Mouse (Mus musculus) C2C12 (cell line): ENCODE results near the gene Lin28a. TPM values are rescaled to one million over a fixed set of nuclear protein-coding genes. Genes with fewer than 3 reads are reported as not detected.

Experiments
- H3K27me3 ChIP-seq: one replicate; pipeline ENCODE4 v1.6.1; 2011; ENCODE audit not compliant: control insufficient read depth, insufficient read depth, insufficient read length
- H3K36me3 ChIP-seq: one replicate; pipeline ENCODE4 v1.6.1; 2011; ENCODE audit not compliant: control insufficient read depth, insufficient read depth
- H3K4me3 ChIP-seq: one replicate; pipeline ENCODE4 v1.5.1; 2011; ENCODE audit warnings: mild to moderate bottlenecking, control low read depth; ENCODE audit not compliant: poor library complexity, insufficient read depth, severe bottlenecking
- H3K79me2 ChIP-seq: one replicate; pipeline ENCODE4 v1.6.1; 2011; ENCODE audit not compliant: control insufficient read depth, insufficient read depth
- H3K79me3 ChIP-seq: one replicate; pipeline ENCODE4 v1.6.1; 2011; ENCODE audit warnings: low read depth, control low read depth
- H3ac ChIP-seq: one replicate; pipeline ENCODE3; 2011; ENCODE audit warnings: low read depth; ENCODE audit not compliant: control insufficient read depth, insufficient read length
- CEBPB ChIP-seq: IDR thresholded peaks from one replicate; pipeline ENCODE4 v1.6.1; 2011; ENCODE audit warnings: low read depth, mild to moderate bottlenecking, control low read depth, moderate library complexity
- CTCF ChIP-seq: IDR thresholded peaks from one replicate; pipeline ENCODE4 v1.5.1; 2011; ENCODE audit not compliant: control insufficient read depth, insufficient read depth, insufficient read length
- FOSL1 ChIP-seq: IDR thresholded peaks from one replicate; pipeline ENCODE4 v1.8.0; 2011; ENCODE audit warnings: mild to moderate bottlenecking, low read length; ENCODE audit not compliant: poor library complexity, insufficient read depth, severe bottlenecking
- MAX ChIP-seq: IDR thresholded peaks from one replicate; pipeline ENCODE4 v1.6.1; 2011; ENCODE audit warnings: mild to moderate bottlenecking, control low read depth
- MYOD1 ChIP-seq: IDR thresholded peaks from one replicate; pipeline ENCODE4 v1.6.1; 2011; ENCODE audit warnings: low read depth; ENCODE audit not compliant: control insufficient read depth, insufficient read length
- MYOG ChIP-seq: IDR thresholded peaks from one replicate; pipeline ENCODE4 v1.6.1; 2011; ENCODE audit not compliant: control insufficient read depth, insufficient read length; ENCODE audit errors: extremely low read depth
- USF1 ChIP-seq: IDR thresholded peaks from one replicate; pipeline ENCODE4 v1.6.1; 2011; ENCODE audit warnings: low read depth, mild to moderate bottlenecking, control low read depth, moderate library complexity
- polyA plus RNA-seq: library from polyadenylated mRNA; unstranded; fragments of >200 nt; fragmentation: generic; extraction: Trizol; gene quantifications from one replicate; pipeline ENCODE4 v1.2.1, GENCODE M21; 2012; ENCODE audit warnings: missing spikeins

The Lin28a gene
- polyA plus RNA-seq, 1 experiment = not detected

DNA sequence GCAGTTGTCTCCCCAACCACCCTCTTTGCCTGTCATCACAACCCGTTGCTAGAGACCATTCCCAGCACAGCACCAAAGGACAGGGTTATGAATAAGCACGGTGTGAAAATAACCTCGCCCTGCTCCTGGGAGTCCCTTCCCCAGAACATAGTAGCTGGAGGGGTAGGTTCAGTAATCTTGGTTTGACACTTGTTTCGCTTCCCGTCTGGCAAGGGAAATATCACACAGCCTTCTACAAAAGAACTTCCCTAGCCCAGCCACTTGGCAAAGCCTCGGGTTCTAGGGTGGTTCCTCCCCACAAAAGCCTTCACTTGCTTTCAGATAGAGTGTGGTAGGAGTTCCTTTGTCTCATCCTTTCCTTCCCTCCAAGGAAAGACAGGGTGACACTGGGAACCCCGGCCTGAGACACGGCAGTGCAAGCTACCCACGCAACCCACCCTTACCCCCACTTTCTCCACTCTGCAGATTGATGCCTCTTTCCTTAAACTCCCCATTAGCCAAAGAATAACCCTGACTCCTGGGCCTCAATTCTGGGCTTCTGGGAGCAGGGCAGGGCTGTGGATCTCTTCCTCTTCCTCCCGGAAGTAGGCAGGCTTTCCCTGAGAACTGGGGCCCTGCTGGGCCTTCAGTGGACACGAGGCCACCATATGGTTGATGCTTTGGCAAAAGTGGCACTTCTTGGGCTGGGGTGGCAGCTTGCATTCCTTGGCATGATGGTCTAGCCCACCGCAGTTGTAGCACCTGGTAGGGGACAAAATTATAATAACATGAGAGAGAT is 12.9 kb downstream of the Lin28a start:
- H3K79me3 ChIP-seq = no peaks in the 10 kb centered on the region
- no peaks in the 10 kb centered on the region for H3K36me3 ChIP-seq
- peaks cover 27% of the 10 kb centered on the region for H3K27me3 ChIP-seq
- TF ChIP-seq CEBPB = no peak
- no peak for TF ChIP-seq CTCF
- no peak for TF ChIP-seq MYOD1
- TF ChIP-seq MAX = no peak
- TF ChIP-seq USF1 = no peak
- no peak for TF ChIP-seq MYOG
- no peak for TF ChIP-seq FOSL1
- H3K79me2 ChIP-seq = no peaks in the 10 kb centered on the region
- H3ac ChIP-seq = no peak overlapping the region
- no peak overlapping the region for H3K4me3 ChIP-seq

DNA sequence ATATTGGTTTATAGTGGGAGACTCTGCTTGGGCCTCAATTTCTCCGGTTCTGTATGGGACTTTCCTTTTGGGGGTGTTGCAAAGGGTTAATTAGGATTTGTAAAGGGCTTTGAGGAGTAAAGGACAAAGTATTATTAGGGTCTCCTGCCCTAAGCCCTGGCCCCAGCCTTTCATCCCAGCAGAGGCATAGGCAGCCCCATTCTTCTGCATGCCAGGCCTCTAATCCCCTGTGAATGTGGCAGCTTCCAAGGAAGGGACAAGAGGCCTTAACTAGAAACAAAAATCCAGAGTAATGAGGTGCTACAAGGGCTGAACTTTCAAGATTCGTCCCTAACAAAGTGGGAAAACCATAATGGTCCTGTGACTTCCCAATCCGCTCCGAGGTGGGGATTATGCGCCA is 15.7 kb downstream of the Lin28a start:
- peaks cover 17% of the 10 kb centered on the region for H3K27me3 ChIP-seq
- no peak for TF ChIP-seq MYOG
- TF ChIP-seq CTCF = no peak
- no peak for TF ChIP-seq CEBPB
- TF ChIP-seq MAX = no peak
- TF ChIP-seq FOSL1 = no peak
- TF ChIP-seq USF1 = no peak
- no peak for TF ChIP-seq MYOD1
- H3K79me3 ChIP-seq = peaks cover 4% of the 10 kb centered on the region
- H3K36me3 ChIP-seq = peaks cover 8% of the 10 kb centered on the region
- H3ac ChIP-seq = no peak overlapping the region
- no peak overlapping the region for H3K4me3 ChIP-seq
- H3K79me2 ChIP-seq = peaks cover 16% of the 10 kb centered on the region

DNA sequence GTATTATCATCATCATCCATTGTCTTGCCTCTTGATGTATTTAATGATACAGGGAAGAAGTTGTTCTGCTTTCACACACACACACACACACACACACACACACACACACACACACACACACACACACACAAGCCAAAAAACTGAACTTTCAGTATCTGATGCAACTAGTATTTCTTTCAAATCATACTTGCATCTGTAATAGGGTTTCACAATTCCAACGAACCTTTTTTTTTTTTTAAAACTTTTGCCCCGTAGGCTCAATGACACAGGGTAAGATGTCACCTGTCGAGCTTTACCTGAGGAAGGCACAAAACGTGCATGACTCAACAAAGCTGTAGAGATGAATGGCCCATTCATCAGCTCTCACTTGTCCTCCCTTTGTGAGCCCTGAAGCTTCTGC is 16.4 kb downstream of the Lin28a start:
- TF ChIP-seq FOSL1 (no peak), MYOD1 (no peak), MAX (no peak), CEBPB (no peak)
- no peak overlapping the region for H3K4me3 ChIP-seq

DNA sequence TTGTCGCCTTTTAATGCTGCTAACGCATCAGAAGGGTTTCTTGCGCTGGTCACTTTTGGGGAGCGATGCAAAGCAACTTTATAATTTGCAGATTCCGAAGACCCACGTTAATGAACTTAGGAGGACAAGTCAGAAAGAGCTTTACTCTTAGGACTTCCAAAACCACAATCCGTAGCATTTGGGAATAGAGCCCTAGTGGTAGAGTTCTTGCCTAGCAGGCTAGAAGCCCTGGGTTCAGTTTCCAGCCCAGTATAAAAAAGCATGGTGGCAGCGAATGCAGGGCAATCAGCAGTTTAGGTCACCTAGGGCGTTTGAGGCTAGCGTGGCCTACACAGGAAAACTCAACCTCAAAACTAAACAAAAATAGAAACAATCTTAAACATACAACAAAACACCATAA is 16.9 kb downstream of the Lin28a start:
- peaks cover 4% of the 10 kb centered on the region for H3K79me3 ChIP-seq
- H3K36me3 ChIP-seq = peaks cover 8% of the 10 kb centered on the region
- peaks cover 14% of the 10 kb centered on the region for H3K27me3 ChIP-seq
- H3ac ChIP-seq = no peak overlapping the region
- TF ChIP-seq USF1 (no peak), MAX (no peak)
- H3K4me3 ChIP-seq = no peak overlapping the region
- H3K79me2 ChIP-seq = peaks cover 16% of the 10 kb centered on the region

More for the DNA sequence above, 16.4 kb downstream of the Lin28a start:
- Histone ChIP-seq H3K79me2 (peaks cover 16% of the 10 kb centered on the region), H3K79me3 (peaks cover 4% of the 10 kb centered on the region), H3K27me3 (peaks cover 14% of the 10 kb centered on the region), H3ac (no peak overlapping the region), H3K36me3 (peaks cover 8% of the 10 kb centered on the region)

DNA sequence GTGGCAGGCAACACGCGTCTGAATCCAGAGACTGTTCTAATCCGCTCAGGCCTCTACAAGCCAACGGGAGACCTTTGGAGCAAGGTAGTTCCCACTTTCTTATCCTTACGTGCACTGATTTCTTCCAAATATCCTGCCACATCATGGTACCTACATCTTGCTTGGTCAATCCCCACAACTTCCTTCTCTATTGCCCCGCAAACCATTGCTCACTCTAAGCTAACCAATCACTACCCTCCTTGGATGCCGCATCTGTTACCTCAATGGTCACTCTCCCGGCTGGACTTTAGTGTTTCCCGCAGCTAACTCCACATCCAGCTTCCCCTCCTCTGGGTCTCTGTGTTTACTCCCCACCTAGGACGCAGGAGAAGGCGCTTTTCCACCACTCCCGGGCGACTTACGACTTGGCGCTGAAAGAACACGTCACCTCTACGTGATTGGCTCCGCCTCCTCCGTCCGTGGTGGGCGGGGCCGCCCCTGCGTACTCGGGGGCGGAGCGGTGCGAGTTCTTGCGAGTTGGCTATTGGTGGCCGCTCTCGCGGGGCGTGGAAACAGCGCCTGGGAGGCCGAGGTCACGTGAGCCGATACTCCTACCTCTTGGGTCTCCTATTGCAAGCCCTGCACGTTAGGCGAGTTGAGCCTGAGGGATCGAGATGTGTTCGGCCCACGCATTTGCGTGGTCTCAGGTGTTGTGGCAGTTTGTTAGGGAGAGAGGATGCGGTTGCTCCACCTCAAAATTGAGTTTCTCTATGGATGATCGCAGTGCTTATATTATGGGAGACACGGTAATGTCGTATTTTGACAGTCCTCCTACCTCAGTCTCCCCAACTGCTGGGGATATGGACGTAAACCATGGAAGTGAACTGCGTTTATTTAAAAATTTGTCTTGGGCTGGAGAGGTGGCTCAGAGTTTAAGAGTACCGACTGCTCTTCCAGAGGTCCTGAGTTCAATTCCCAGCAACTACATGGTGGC is 17.9 kb downstream of the Lin28a start, which contains the start of gene Dhdds:
TSS of gene Dhdds (minus strand) at position 453 of the 973 bp plus-strand sequence.
- peaks cover 8% of the 10 kb centered on the region for H3K36me3 ChIP-seq
- H3K4me3 ChIP-seq = peak within 1 kb of the TSS; percentile 49
- H3K79me2 ChIP-seq = peaks cover 16% of the 10 kb centered on the region
- peak within 1 kb of the TSS; percentile 84 for H3ac ChIP-seq
- TF ChIP-seq MAX (no peak), MYOG (no peak), FOSL1 (no peak), CEBPB (no peak), USF1 (no peak), CTCF (no peak), MYOD1 (no peak)
- H3K27me3 ChIP-seq = peaks cover 9% of the 10 kb centered on the region
- H3K79me3 ChIP-seq = peaks cover 4% of the 10 kb centered on the region
